Mouse (Mus musculus): ENCODE results near the gene Tpi1.
"Not testable (repeated sequence)": the region's sequence is repeated elsewhere in the genome, so short reads cannot be mapped to it uniquely, and the experiment has no call there.

The Tpi1 gene

DNA sequence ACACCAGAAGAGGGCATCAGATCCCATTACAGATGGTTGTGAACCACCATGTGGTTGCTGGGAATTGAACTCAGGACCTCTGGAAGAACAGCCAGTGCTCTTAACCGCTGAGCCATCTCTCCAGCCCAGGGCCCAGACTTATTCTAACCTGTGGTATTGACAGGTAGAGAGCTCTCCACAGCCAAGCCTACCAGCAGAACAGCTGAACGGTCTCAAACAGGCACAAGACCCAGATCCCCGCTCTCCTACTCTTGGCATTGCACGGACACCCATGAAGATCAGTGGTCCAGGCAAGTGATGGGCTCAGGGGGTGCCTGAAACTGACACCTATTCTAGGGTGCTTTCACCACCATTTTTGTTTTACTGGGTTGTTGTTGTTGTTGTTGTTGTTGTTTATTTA is 17.1 kb upstream of the Tpi1 start:
- DNase-seq (ENCODE audit: low spot score), result not testable (repeated sequence)

DNA sequence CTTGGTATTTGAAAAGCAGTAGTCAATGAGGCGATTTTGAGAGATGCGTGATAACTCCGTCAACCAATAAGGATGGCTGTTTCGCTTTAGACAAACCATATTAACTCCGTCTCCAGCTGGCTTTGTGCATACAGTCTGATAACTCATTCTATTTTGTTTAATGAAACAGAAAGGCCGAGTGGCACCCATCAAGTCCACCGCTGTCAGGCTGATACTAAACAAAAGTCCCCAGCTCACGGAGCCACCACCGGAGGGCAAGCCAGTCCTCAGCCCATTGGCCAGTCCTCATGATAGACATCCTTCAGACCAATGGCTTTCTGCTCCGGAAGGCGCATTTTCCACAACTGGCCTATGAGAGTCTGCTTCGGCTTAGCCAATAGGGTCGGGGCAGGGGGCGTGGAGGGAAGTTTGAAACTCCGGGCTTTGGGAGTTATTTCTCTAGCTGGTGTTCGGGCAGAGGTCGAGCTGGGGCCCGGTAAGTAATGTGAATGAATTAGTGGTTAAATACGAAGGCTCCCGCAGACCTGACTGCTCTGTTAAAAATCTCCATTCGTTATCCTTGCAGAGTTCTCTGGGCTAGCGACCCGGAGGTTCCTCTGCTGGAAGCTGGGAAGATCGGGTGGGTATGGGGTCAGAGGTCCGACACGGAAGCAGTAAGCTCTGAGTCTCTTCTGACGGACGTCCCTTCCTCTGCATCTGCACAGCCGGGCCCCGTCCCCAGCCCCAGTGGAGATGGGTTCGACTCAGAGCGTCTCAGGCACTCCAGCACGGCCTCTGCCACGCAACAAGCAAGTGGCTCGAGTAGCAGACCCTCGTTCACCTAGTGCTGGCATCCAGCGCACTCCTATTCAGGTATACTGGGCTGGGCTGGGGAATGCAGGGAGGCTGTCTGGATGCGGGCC is 16.0 kb upstream of the Tpi1 start:
- DNase-seq (ENCODE audit: low spot score), result peak; percentile 96

DNA sequence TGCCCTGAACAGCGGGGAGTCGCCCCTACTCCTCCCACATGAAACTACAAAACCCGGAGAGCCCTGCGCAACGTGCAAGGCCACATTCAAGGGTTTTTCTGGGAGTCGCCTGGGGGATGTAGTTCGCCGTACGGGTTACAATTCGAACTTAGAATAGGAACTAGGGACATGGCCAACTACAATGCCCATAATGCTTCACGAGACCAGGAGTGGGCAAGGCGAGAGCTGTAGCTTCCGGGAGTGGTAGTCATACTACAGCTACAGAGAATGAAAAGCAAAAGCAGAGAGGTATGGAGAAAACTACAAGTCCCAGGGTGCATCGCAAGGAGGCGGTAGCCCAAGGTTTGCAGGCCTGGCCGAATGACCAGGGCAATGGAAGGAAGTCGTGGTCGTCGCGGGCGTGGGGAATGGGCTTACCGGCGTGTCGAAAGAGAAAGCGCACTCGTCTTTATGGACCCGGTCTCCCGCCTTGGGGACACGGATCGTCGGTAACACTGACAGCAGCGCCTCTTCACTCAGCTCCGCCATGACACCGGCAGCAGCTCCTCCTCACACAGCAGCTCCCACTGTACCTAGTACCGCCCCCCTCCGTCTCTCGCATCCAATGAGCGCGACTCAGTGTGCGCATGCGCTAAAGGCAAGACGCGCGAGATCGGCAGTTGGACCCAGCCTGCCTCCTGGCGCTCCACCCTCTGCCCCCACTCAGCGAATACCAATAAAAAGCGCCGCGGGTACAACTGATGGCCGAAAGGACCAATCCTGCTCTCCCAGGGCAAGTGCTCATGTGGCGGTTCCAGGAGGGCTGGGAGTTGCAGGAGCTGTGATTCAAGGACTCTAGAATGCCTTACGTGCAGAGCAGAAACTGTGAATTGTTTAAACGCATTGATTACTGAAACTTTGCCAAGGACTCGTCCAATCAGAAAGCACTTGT is 15.0 kb upstream of the Tpi1 start, which contains the start of the genes Usp5 and Cdca3:
Gene Usp5, minus strand, starts transcription at position 617 of the 931 bp plus-strand sequence.
Gene Cdca3, plus strand, starts transcription at position 680 of the 931 bp plus-strand sequence.
- DNase-seq (ENCODE audit: low spot score), result peak; percentile 99

DNA sequence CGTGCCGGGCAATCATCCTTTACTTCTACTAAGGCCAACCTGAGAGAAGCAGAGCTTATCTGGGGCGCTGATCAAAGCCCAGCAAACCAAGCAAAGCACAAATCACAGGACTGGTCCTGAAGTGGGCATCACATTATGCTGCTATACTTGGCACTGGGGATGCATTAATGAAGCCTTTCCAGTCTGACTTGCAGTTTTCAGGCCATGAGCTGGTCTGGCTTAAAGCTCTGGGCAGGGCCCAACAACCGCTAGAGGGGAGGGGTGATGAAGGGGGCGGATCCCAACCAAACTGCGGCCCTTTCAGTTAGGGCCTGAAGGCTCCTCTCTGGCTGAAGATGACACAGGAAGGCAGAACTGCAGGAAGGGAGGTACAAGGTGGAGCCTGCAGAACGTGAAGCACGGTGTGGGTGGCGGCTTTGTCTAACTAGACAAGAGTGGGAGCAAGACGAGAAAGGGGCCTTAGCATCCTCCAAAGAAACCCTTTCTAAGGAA is 14.1 kb upstream of the Tpi1 start:
- peak; percentile 82 for DNase-seq (ENCODE audit: low spot score)

DNA sequence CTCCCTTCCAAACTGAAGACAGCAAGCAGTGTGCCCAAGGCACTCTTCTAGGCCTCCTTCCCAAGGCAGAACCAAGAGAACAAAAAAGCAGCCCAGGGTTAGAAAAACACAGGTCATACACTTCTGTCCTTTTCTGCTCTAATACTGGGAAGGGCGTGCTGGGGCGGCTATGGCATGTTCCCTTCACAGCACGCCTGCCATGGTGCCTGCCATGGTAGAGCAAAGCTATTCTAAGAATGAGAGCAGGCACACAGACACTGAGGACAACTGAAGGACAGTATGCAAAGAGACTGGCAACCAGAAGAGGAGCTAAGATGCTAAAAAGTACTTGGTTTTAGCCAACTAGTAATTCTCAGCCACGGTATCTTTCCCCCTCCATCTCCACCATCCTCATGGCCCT is 8.0 kb upstream of the Tpi1 start:
- DNase-seq (ENCODE audit: low spot score), result no peak

DNA sequence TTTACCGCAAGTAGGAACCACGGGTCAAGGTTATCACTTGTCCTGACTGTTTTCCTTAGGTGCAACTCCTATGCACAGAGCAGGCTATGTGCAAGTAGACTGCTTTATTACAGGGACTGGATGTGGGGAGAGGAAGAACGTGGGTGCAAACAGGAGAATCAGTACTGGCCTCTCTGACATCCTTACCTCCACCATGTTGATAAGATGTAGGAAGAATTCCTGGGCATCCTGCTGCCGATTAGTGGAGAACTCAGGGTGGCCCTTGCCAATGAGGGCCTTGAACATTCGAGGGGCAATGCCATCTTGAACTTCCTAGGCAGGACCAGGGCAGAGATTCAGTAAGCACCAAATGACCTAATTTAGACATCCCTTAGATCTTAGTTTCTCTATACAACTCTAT is 6.8 kb upstream of the Tpi1 start:
- DNase-seq (ENCODE audit: low spot score), result no peak

DNA sequence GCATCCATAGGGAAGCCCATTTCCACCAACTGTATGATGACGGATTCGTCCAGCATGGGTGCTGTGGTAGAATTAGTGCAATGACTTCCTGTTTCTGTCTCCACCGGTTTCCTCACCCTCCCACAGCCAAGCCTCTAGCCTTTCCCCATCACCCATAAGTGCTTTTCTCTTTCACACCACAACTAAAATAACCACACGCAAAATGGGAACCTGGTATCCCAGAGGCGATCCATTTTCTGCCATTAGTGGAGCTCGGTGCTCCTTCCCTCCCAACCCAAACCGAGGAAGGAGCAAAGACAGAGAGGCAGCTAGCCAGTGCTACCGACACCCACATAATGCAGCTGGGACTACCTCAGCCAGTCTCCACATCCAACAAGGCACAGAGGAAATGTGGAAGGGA is 3.9 kb upstream of the Tpi1 start:
- no peak for DNase-seq (ENCODE audit: low spot score)

DNA sequence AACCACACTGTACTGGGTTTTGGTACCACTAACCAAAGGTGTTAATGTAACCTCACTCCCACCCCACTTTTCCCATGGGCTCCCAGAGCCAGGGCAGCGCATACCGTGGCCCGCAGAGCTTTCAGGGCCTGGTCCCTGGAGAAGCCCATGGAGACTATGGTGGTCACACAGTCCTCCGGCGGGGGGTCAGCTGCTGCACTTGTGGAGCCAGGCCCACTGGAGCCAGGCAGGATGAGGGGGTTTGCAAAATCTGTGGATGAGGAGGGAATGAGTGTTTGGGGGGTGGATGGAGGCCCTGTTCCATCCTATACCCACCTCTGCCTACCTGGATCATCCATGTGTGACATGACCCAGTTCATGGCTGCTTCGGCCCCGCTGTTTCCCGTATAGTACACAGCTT is 3.5 kb upstream of the Tpi1 start:
- DNase-seq (ENCODE audit: low spot score), result no peak

DNA sequence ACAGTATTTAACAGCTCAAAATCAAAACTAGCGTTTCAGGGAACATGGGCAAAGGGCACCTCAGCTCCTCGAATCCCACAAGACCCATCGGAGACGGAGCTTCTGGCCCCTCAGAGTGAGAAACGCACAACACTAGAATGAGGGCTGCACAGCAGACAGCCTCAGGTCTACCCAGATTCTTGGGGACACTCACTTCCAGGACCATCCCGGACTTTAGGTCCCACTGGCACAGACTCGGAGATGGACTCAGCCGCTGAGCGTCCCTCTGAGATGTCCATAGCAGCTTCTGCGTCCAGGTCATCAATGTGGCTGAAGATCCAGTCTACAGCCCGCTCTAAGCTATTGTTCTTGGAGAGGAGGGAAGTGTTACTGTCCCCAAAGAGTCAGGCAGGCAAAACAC is 3.0 kb upstream of the Tpi1 start:
- DNase-seq (ENCODE audit: low spot score), result no peak

DNA sequence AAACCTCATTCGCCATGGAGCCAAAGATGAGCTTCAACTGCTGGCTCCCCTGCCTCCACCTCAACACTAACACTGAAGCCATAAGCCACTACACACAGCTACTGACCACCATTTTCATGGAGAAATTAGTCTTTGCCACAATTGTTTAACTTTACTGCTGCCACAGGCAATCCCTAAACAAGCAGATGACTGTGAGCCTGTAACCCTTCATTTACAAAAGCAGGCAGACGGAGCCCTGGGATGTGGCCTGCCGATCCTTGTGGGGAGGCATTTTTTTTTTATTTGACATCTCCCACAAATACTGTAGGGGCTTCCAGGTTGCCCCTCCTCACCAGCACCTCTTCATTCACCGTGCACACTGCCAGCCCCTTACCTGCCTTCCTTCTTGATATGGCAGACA is 2.5 kb upstream of the Tpi1 start:
- DNase-seq (ENCODE audit: low spot score), result no peak

DNA sequence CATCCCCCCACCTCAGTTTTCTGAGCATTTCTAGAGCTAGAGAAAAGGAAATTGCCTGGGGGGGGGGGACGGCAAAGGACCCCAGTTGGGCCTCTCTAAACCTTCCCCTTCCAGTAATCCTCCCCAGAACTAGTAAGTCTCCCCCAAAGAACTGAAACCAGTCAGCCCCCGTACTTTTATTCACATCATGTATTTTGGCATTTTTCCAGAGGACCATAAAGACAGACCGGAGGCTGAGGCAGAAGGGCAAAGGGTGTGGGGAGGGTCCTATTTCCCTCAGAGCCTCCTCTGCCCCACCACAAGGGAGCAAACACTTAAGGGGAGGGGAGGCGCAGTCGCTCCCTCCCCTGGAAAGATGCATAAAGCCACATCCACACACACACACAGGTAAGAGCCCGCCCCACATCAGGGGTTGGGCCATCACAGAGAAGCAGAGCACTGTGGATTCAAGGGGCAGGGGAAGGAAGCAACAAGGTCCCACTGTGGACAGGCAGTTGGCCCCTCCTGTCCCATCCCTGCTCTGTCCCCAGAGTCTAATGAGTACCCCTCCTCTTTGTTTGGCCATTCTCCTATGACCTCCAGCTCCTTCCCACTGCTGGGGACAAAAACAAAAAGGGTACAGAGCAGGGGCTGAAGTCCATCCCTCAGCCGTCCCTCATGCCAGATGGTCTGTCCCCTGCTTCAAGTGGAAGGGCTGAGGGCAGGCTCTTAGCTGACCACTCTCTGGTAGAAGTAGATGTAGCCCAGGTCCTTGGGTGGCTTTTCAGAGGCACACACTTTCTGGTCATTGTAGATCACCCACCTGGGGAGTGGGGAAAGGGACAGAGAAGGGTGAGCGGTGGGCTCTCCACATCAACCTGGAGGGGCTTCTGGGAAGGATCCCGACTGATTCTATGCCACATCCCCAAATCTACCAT is 1.0 kb upstream of the Tpi1 start:
- DNase-seq (ENCODE audit: low spot score), result no peak

DNA sequence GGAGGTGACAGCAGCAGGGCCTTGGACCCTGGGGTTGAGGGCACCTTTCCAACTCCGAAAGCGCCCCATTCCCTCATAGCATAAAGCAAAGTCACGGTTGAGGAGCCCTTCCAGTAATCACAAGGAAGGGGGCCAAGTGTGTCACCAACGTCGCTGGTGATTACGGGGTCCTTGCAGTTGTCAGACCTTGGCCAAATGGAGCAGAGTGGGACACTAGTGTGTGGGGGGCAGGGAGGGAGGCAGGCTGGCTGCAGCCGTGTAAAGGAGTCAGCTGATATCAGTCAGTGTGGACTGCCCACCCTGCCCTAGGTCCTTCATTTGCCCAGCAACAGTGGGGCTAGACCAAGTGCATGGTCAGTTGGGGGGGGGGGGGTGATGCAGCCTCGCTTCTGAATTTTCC is 352 bp upstream of the Tpi1 start:
- DNase-seq (ENCODE audit: low spot score), result no peak

DNA sequence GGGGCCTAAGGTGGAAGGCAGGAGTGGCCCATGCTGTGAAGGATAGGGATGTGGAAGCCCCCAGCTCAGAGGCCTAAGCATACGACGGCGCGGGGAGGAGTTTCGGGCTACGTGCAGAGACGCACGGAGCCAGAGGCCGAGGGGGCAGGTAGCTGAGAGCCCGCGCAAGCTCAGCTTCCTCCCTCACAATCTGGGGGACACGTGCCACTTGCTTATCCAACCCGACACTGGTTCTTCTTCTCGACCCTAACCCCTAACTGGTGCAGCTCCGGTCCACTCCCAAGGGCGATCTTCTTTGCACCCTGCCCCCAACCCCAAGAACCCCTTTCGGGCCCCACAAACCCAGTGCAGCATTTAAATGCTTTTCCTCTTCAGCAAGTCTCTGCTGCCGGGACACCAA is 600 bp downstream of the Tpi1 start:
- DNase-seq (ENCODE audit: low spot score), result peak; percentile 56

DNA sequence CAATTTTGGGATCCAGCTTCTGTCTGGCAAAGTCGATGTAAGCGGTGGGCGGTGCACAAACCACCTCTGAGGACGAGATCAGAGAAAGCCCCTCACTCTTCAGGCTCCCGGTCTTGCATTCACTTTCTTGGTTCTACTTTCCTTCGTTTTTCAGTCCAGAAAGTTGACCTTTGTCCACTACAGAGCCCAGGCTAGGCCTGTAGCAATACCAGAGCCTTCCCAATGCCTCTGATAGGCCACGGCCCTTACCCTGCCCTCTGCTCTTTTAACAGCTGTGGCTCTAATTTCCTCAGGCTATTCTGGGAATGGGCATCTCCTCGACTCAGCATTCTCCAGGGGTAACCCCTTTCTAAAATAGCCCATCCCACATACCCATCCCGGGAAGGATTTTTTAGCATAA is 1.2 kb downstream of the Tpi1 start:
- no peak for DNase-seq (ENCODE audit: low spot score)

DNA sequence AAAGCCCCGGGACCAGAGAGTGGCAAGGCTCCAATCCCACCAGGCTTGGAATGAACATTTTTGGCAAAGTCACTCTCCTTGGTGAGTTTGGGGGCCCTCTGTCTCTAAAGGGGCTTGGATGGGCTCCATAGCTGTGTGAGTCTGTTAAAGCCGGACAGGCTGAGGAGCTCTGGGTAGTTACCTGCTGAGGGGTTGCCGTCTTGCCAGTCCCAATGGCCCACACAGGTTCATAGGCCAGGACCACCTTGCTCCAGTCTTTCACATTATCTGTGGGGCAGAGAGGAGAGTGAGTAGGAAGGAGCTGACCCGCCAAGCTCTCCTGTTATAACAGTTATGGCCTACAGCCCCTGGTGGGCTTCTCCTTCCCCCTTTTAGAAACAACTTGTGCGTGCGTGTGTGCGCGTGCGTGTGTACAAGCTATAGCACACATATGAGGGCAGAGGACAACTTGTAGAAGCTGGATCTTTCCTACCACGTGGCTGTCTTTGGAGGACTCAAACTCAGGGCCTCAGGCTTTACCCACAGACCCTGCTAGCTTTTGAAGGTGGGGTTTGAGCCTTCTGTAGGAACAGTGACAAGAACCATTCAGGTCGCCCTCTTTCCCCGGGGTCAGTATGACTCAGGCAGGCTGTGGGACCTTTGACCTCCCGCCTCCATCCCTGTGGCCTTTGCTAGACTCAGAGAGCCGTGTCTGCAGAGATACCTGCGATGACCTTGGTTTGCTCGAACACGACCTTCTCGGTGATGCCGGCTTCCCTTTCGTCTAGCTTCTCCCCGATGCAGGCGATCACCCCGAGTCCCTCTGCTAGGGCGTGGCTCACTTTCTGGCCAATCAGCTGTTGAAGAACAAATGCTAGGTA is 2.2 kb downstream of the Tpi1 start:
- DNase-seq (ENCODE audit: low spot score), result no peak

DNA sequence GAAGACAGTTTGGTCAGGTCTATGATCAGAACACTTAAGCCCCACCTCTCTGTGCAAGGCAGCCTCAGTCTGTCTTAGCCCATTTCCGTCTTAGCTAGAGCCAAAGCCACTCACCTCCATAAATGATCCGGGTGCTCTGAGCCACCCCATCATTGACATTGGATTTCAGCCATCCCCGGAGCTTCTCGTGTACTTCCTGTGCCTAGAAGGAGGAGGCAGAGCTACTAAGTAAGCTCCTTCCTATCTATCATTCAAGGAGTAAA is 2.8 kb downstream of the Tpi1 start:
- DNase-seq (ENCODE audit: low spot score), result no peak

DNA sequence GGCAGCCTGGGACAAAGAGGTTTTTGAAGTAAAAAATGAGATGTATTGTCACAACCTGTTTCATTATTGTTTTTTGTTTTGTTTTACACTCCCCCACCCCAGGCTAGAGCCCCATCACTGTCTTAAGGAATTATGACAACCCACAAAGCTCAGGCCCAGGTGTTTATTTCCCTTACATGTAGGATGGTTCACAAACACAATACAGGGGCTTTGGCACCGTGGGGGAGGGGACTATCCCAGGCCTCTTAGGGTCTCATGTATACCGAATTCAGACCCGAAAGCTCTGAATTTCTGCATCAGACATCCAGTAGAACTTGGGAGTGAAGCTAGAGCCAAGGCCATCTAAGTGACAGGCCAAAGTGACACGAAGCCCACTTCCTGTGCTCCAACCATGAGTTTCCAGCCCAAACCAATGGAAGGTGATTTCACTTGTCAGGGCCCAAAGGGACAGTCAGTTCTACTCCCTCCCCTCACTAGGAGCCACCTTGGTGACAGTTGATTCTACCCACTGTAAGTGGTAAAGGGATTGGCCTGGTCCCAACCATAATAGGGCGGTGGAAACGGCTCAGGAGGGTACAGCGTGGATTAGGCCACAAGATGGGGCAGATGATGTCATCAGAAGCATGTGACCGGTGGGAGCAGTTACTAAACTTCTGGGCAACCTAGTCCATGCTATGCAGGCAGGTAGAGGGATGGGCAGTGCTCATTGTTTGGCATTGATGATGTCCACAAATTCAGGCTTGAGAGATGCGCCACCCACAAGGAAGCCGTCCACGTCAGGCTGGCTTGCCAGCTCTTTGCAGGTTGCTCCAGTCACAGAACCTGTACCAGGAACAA is 3.3 kb downstream of the Tpi1 start:
- not testable (repeated sequence) for DNase-seq (ENCODE audit: low spot score)

DNA sequence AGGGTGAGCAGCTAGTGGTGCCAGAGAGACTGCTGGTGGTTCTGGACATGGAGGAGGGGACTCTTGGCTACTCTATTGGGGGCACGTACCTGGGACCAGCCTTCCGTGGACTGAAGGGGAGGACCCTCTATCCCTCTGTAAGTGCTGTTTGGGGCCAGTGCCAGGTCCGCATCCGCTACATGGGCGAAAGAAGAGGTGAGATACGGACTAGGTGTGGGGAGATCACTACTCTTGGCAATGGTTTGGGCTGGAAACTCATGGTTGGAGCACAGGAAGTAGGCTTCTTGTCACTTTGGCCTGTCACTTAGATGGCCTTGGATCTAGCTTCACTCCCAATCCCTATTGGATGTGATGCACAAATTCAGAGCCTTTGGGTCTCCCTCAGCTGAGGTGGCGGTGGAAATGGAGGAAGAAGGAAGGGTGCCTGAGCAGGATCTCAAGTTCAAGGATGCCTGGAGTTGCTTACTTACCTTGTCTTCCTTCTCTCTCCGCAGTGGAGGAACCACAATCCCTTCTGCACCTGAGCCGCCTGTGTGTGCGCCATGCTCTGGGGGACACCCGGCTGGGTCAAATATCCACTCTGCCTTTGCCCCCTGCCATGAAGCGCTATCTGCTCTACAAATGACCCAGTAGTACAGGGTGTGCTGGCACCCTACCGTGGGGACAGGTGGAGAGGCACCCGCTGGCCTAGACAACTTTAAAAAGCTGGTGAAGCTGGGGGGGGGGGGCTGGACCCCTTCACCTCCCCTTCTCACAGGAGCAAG is 4.1 kb downstream of the Tpi1 start:
- DNase-seq (ENCODE audit: low spot score), result no peak
